Mouse (Mus musculus) stomach, postnatal 0 days (tissue): ENCODE measurements around the gene Spaar.

Experiments
- CTCF ChIP-seq: IDR thresholded peaks from 2 replicates; pipeline ENCODE4 v1.5.1; 2016; ENCODE audit warnings: antibody characterized with exemption, low read depth, mild to moderate bottlenecking, moderate library complexity
- EP300 ChIP-seq: optimal IDR thresholded peaks from 2 replicates; pipeline ENCODE3; 2016; ENCODE audit warnings: antibody characterized with exemption

DNA sequence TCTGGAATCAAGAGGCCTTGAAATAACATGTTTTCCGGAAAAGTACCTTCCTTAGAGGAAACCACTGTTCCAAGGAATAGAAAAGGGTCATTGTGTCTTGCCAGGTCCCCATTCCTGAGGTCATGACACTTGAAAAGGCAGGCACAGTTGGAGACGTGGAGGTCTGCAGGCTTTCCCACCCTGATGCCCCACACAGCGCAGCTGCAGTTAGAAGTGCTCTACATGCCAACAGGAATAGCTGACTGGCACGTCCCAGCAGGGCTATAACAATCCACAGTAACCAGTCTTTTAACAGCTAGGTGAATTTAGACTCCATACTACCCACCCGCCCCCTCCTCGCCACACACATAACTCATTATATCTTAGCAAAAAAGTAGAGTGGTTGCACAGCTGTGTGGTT lies 7.3 kb downstream of the Spaar start:
- TF ChIP-seq EP300: no peak
- no peak for TF ChIP-seq CTCF
